Mouse (Mus musculus) G1E (cell line): ENCODE data around the gene Syt16. TPM values are rescaled to one million over a fixed set of nuclear protein-coding genes. Genes with fewer than 3 reads are reported as not detected.

Experiments used
- ATAC-seq: 2 replicates; pipeline ENCODE4 v1.8.0; 2016; ENCODE audit warnings: mild to moderate bottlenecking; ENCODE audit not compliant: insufficient number of reproducible peaks, poor library complexity, low FRiP score, severe bottlenecking; ENCODE audit errors: extremely low read depth
- DNase-seq: peaks from one replicate; pipeline ENCODE4 v3.0.0; 2012; ENCODE audit warnings: low spot score
- H3K27me3 ChIP-seq: 2 replicates; pipeline ENCODE4 v1.6.1; 2012; ENCODE audit warnings: mild to moderate bottlenecking, low read length, inconsistent platforms; ENCODE audit not compliant: insufficient read depth
- H3K36me3 ChIP-seq: replicated peaks from 2 replicates; pipeline ENCODE3; 2012; ENCODE audit warnings: mild to moderate bottlenecking, inconsistent platforms
- H3K4me1 ChIP-seq: 2 replicates; pipeline ENCODE4 v1.6.1; 2012; ENCODE audit warnings: low read depth, low read length, inconsistent platforms, mixed read lengths; ENCODE audit not compliant: insufficient read depth
- H3K4me3 ChIP-seq: 2 replicates; pipeline ENCODE4 v1.5.1; 2012; ENCODE audit warnings: low read depth, mild to moderate bottlenecking, inconsistent platforms, low read length, moderate library complexity, mixed read lengths
- H3K9me3 ChIP-seq: replicated peaks from 2 replicates; pipeline ENCODE4 v1.6.1; 2012; ENCODE audit warnings: inconsistent platforms
- CTCF ChIP-seq: IDR thresholded peaks from 2 replicates; pipeline ENCODE4 v1.5.1; 2012; ENCODE audit warnings: low read depth, low read length, inconsistent platforms, mixed read lengths
- GATA1 ChIP-seq: IDR thresholded peaks from 2 replicates; pipeline ENCODE4 v1.6.1; 2012; ENCODE audit warnings: borderline replicate concordance, low read length, inconsistent platforms, mixed read lengths
- GATA2 ChIP-seq: IDR thresholded peaks from 2 replicates; pipeline ENCODE4 v1.6.1; 2012; ENCODE audit warnings: low read depth, low read length, inconsistent platforms, borderline replicate concordance
- POLR2AphosphoS5 ChIP-seq: IDR thresholded peaks from 2 replicates; pipeline ENCODE4 v1.6.1; 2012; ENCODE audit warnings: low read depth, low read length, inconsistent platforms; ENCODE audit not compliant: insufficient replicate concordance
- TAL1 ChIP-seq: conservative IDR thresholded peaks from 2 replicates; pipeline ENCODE4 v1.6.1; 2012; ENCODE audit warnings: low read depth, low read length, inconsistent platforms, mixed read lengths
- polyA plus RNA-seq: library from polyadenylated mRNA; stranded (reverse); fragments of >175 nt; gene quantifications from 2 replicates; pipeline ENCODE4 v1.2.3, GENCODE M21; 2012
- total RNA-seq, 2 experiments: library from RNA; stranded (forward) in 1 of 2; stranded (reverse) in 1 of 2; fragments of 200-1000 nt in 1 of 2; fragments of >200 nt in 1 of 2; fragmentation: Nextera tagmentation in 1 of 2; gene quantifications; 2 replicates each; pipeline ENCODE4 v1.2.3; 2014 to 2017

Gene Syt16
- total and polyA plus RNA-seq, 3 experiments = 0.11 TPM; not detected in 2

DNA sequence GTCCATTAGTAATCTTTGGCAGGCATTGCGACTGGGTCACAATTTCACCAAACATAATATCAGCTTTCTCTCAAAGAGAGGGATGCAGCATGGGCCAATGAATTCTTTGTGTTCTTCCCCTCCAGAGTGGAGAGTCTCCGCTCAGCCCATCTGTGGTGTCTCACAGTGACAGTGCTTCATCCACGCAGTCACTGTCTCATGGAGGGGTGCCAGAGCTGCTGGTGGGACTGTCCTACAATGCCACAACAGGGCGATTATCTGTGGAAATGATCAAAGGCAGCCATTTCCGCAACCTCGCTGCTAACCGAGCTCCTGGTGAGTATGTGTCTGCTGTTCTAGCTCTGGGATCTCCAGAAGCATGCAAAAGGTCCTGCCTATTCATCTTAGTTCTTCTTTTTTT lies 240.6 kb downstream of the Syt16 start:
- peaks cover 15% of the 10 kb centered on the region for H3K9me3 ChIP-seq
- H3K4me1 ChIP-seq = no peaks in the 10 kb centered on the region
- DNase-seq (no peak), ATAC-seq (no peak)
- H3K27me3 ChIP-seq = no peaks in the 10 kb centered on the region
- no peak overlapping the region for H3K4me3 ChIP-seq
- no peak for TF ChIP-seq CTCF
- TF ChIP-seq GATA1 = no peak
- no peak for TF ChIP-seq TAL1
- no peak for TF ChIP-seq GATA2
- TF ChIP-seq POLR2AphosphoS5 = no peak
- H3K36me3 ChIP-seq = no peaks in the 10 kb centered on the region

DNA sequence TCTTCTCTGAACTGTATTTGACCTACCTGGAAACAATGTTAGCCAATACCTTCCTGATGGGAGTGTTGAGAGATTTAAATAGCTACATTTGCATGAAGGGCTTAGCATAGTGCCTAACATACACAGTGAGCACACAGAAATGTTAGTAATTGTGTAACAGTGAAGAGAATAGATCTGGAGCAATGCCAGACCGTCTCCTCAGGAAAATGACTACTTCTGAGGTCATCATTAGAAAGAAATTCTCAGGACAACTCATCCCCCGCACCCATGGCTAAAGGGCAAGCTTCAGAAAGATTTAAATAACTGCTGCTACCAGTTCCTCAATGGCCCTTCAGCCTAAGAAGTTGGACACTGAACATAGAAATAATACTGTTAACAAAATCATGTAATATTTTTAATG lies 241.3 kb downstream of the Syt16 start:
- Histone ChIP-seq H3K36me3 (no peaks in the 10 kb centered on the region), H3K9me3 (peaks cover 15% of the 10 kb centered on the region), H3K27me3 (no peaks in the 10 kb centered on the region), H3K4me3 (no peak overlapping the region), H3K4me1 (no peaks in the 10 kb centered on the region)
- ATAC-seq (no peak), DNase-seq (no peak)
- TF ChIP-seq CTCF = no peak
- no peak for TF ChIP-seq GATA1
- TF ChIP-seq POLR2AphosphoS5 = no peak
- TF ChIP-seq GATA2 = no peak
- TF ChIP-seq TAL1 = no peak

DNA sequence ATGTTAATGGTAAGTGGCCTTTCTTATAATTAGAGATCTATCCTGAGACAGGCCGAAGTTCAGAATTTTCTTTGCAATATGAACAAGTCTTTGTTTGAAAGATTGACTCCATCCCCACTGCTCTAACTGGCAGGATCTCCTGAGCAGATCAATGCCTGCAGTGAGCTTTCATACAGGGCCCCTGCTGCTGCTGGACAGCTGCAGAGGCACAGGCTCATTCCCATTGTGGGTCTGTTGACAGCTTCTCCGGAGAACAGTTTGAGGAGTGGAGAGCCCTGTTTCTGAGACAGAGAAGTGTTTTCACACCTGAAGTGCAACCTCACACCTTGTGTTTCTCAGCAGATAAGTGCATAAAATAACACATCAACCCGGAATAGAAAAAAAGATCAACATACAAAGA lies 267.4 kb downstream of the Syt16 start:
- no peak overlapping the region for H3K4me3 ChIP-seq
- H3K9me3 ChIP-seq = peaks cover 14% of the 10 kb centered on the region
- DNase-seq = no peak
- TF ChIP-seq TAL1 = no peak
- no peaks in the 10 kb centered on the region for H3K36me3 ChIP-seq
- no peak for ATAC-seq
- H3K27me3 ChIP-seq = no peaks in the 10 kb centered on the region
- H3K4me1 ChIP-seq = no peaks in the 10 kb centered on the region

DNA sequence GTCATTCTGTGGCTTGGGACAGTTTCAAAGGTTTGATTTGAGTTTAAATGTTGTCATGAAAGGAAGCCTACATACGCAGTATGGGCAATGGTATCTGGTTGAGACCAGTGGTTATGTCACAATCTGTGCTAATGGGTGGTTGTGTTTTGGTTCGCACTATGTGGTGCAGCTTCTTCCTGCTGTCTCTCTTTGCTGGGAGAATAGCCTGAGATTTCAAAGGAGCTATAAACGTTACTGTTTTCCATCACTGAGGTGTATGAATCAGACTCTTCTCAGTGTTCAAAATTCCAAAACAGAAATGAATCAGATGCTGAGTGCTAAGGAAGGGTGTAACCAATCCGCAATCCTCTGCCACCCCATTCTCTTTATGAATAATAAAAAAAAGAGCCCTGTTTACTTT lies 269.6 kb downstream of the Syt16 start:
- DNase-seq (no peak), ATAC-seq (no peak)
- Histone ChIP-seq H3K9me3 (peaks cover 26% of the 10 kb centered on the region), H3K4me1 (no peaks in the 10 kb centered on the region), H3K27me3 (no peaks in the 10 kb centered on the region), H3K4me3 (no peak overlapping the region), H3K36me3 (no peaks in the 10 kb centered on the region)
- TF ChIP-seq GATA1 = no peak
- TF ChIP-seq CTCF = no peak
- no peak for TF ChIP-seq TAL1
- no peak for TF ChIP-seq POLR2AphosphoS5
- no peak for TF ChIP-seq GATA2

GRCm38 (mm10) chr12:74268644-74269285 lies 271.3 kb downstream of the Syt16 start:
- H3K27me3 ChIP-seq = no peaks in the 10 kb centered on the region
- no peak for DNase-seq
- ATAC-seq = no peak
- H3K36me3 ChIP-seq = no peaks in the 10 kb centered on the region
- no peak for TF ChIP-seq TAL1
- TF ChIP-seq GATA1 = no peak
- TF ChIP-seq POLR2AphosphoS5 = no peak
- peaks cover 27% of the 10 kb centered on the region for H3K9me3 ChIP-seq
- H3K4me1 ChIP-seq = no peaks in the 10 kb centered on the region
- no peak overlapping the region for H3K4me3 ChIP-seq

GRCm38 (mm10) chr12:74272545-74272944 lies 275.1 kb downstream of the Syt16 start:
- Histone ChIP-seq H3K9me3 (peaks cover 29% of the 10 kb centered on the region), H3K36me3 (no peaks in the 10 kb centered on the region), H3K4me3 (no peak overlapping the region), H3K27me3 (no peaks in the 10 kb centered on the region), H3K4me1 (no peaks in the 10 kb centered on the region)
- DNase-seq (no peak), ATAC-seq (no peak)
- TF ChIP-seq GATA1 (no peak), CTCF (no peak), GATA2 (no peak), TAL1 (no peak), POLR2AphosphoS5 (no peak)

- Histone ChIP-seq H3K4me3 (no peak overlapping the region), H3K27me3 (no peaks in the 10 kb centered on the region), H3K4me1 (no peaks in the 10 kb centered on the region), H3K36me3 (no peaks in the 10 kb centered on the region), H3K9me3 (peaks cover 17% of the 10 kb centered on the region)
- no peak for ATAC-seq
- TF ChIP-seq TAL1 = no peak
- no peak for TF ChIP-seq POLR2AphosphoS5
- TF ChIP-seq GATA2 = no peak
- TF ChIP-seq GATA1 = no peak
- no peak for TF ChIP-seq CTCF
- DNase-seq = no peak
These were observed 279.8 kb downstream of the Syt16 start for GRCm38 (mm10) chr12:74277265-74277664.
